In genomic region chrX:99358051-99358617, GRCm38 (mm10) we compare ENCODE assay signal across 9 mouse cellular contexts.
A peak's percentile ranks its signal among the peaks of the same experiment; 100 is the strongest.
DNase-seq lines count a peak whose midpoint lies in the region; ATAC-seq and TF ChIP-seq lines count a peak whose summit lies in the region.
"Had no signal": no experiment of that assay in that cellular context is flagged by ENCODE, and none has a peak within 500 bp of the region (broad histone marks: within the 10 kb centered on the region; RNA-seq: fewer than 3 reads in every experiment).

No protein-coding gene starts in this region.

- no peak for DNase-seq in kidney, adult 2 months
- peak; percentile 55 to 60 for DNase-seq in cerebellum, postnatal 25 days
- DNase-seq in midbrain, embryonic 10.5 days (ENCODE audit: low spot score) = peak; percentile 27
- DNase-seq in c-Kit-positive CD71-positive TER-119-positive erythroid progenitor cells, embryonic 14.5 days (ENCODE audit: low spot score) = no peak
- no peak for DNase-seq in left cerebral cortex, postnatal 36 days (ENCODE audit: low spot score in 2 of 2)

- no peaks in the 10 kb centered on the region for H3K9me3 ChIP-seq in kidney, embryonic 14.5 days (ENCODE audit: control insufficient read depth, low read length)
- H3K9me3 ChIP-seq in heart, embryonic 16.5 days (replicated peaks; ENCODE audit: control insufficient read depth, low read length) = no peaks in the 10 kb centered on the region
- no peaks in the 10 kb centered on the region for H3K9me3 ChIP-seq in midbrain, embryonic 10.5 days (replicated peaks)

- H3K27ac ChIP-seq in kidney, embryonic 14.5 days (ENCODE audit: low read depth, low read length) = peak overlapping the region; percentile 42; the same call in 1 of the 2 replicates
- no peak overlapping the region for H3K27ac ChIP-seq in kidney, adult 2 months (ENCODE audit: insufficient read depth, low read depth, low read length)
- peak overlapping the region; percentile 39 for H3K27ac ChIP-seq in heart, embryonic 16.5 days (ENCODE audit: low read length)
- peak overlapping the region; percentile 71 for H3K27ac ChIP-seq in midbrain, embryonic 10.5 days (replicated peaks)

- H3K4me1 ChIP-seq in kidney, embryonic 14.5 days (ENCODE audit: control insufficient read depth, insufficient read depth, low read length) = 0 out of 2 replicates have a peak, but pooled peaks cover 7% of the 10 kb centered on the region
- no peaks in the 10 kb centered on the region for H3K4me1 ChIP-seq in kidney, adult 2 months (ENCODE audit: control insufficient read depth, insufficient read depth, low read length)
- 0 out of 2 replicates have a peak, but pooled peaks cover 9% of the 10 kb centered on the region for H3K4me1 ChIP-seq in heart, embryonic 16.5 days (ENCODE audit: control insufficient read depth, insufficient read depth, low read length)
- peaks cover 23% of the 10 kb centered on the region for H3K4me1 ChIP-seq in midbrain, embryonic 10.5 days

- no peak overlapping the region for H3K4me3 ChIP-seq in kidney, embryonic 14.5 days (ENCODE audit: low read length)
- no peak overlapping the region for H3K4me3 ChIP-seq in kidney, adult 2 months (ENCODE audit: insufficient read depth, low read depth, low read length)
- H3K4me3 ChIP-seq in heart, embryonic 16.5 days (ENCODE audit: low read length) = no peak overlapping the region
- no peak overlapping the region for H3K4me3 ChIP-seq in midbrain, embryonic 10.5 days
- H3K4me3 ChIP-seq: myocyte had no signal

- ATAC-seq in kidney, embryonic 14.5 days (ENCODE audit: low FRiP score, low TSS enrichment) = peak; percentile 86
- peak; percentile 43 for ATAC-seq in heart, embryonic 16.5 days (replicated peaks; ENCODE audit: extremely low read depth, insufficient read depth, low FRiP score)
- ATAC-seq in erythroblast, adult 5-6 weeks (replicated peaks; ENCODE audit: low FRiP score, poor library complexity, severe bottlenecking) = no peak

- TF ChIP-seq POLR2A in kidney, adult 2 months (IDR thresholded peaks at IDR 0.05; ENCODE audit: low read depth, low read length) = no peak

- no peaks in the 10 kb centered on the region for H3K36me3 ChIP-seq in kidney, embryonic 14.5 days (ENCODE audit: control insufficient read depth, insufficient read depth, low read length)
- H3K36me3 ChIP-seq in kidney, adult 2 months (ENCODE audit: control insufficient read depth, insufficient read depth, low read length) = no peaks in the 10 kb centered on the region
- no peaks in the 10 kb centered on the region for H3K36me3 ChIP-seq in heart, embryonic 16.5 days (ENCODE audit: control insufficient read depth, insufficient read depth)
- H3K36me3 ChIP-seq in midbrain, embryonic 10.5 days = no peaks in the 10 kb centered on the region

- no peak overlapping the region for H3K4me2 ChIP-seq in kidney, embryonic 14.5 days (replicated peaks; ENCODE audit: low read depth, low read length)
- H3K4me2 ChIP-seq in heart, embryonic 16.5 days (ENCODE audit: low read depth, low read length) = 0 out of 2 replicates have a peak overlapping the region, but pooled peaks have one; percentile 15

- intact Hi-C loops in left cerebral cortex, postnatal 36 days (cut with DNase I) = no loop called here

- TF ChIP-seq CTCF in kidney, adult 2 months (conservative IDR thresholded peaks at IDR 0.05; ENCODE audit: insufficient read depth, insufficient read length, low read depth, low read length) = no peak

- WGBS in kidney, embryonic 14.5 days = 31% methylated on average over 13 of the region's 13 CpGs
- 63% methylated on average over 13 of the region's 13 CpGs for WGBS in kidney, adult 2 months
- 24% methylated on average over 13 of the region's 13 CpGs for WGBS in heart, embryonic 16.5 days
- 25% methylated on average over 13 of the region's 13 CpGs for WGBS in midbrain, embryonic 10.5 days

- peaks cover 9% of the 10 kb centered on the region; the same call in 1 of the 2 replicates for H3K27me3 ChIP-seq in kidney, embryonic 14.5 days (ENCODE audit: control insufficient read depth, insufficient read depth, low read length)
- H3K27me3 ChIP-seq in kidney, adult 2 months (replicated peaks; ENCODE audit: control insufficient read depth, insufficient read depth, low read length) = no peaks in the 10 kb centered on the region
- H3K27me3 ChIP-seq in heart, embryonic 16.5 days (ENCODE audit: control insufficient read depth, insufficient read depth, low read length) = peaks cover 4% of the 10 kb centered on the region; the same call in 1 of the 2 replicates
- peaks cover 98% of the 10 kb centered on the region for H3K27me3 ChIP-seq in midbrain, embryonic 10.5 days (ENCODE audit: low read depth, poor library complexity, severe bottlenecking)

- H3K9ac ChIP-seq in kidney, embryonic 14.5 days (ENCODE audit: low read depth, low read length) = no peak overlapping the region
- H3K9ac ChIP-seq in heart, embryonic 16.5 days (ENCODE audit: low read length) = no peak overlapping the region

Comparison
In these comparisons a context has a peak if more than half of its experiments do, and no peak if none do; other contexts are left out.
1. DNase-seq: peak in cerebellum, postnatal 25 days (2 of 2) and midbrain, embryonic 10.5 days (single experiment); none in kidney, adult 2 months (single experiment), c-Kit-positive CD71-positive TER-119-positive erythroid progenitor cells, embryonic 14.5 days (single experiment) and left cerebral cortex, postnatal 36 days (0 of 2).